Mouse (Mus musculus) brown adipose tissue, adult 24 weeks (tissue): Measurements from ENCODE around the gene Bhlha9. TPM values are rescaled to one million over a fixed set of nuclear protein-coding genes. Genes with fewer than 3 reads are reported as not detected.
A peak's percentile ranks its signal among the peaks of the same experiment; 100 is the strongest.

Source experiments
- H3K27ac ChIP-seq: fragments of 200-500 bp; replicated peaks from 2 replicates; pipeline ENCODE4 v1.5.1; 2012; ENCODE audit warnings: low read depth, mild to moderate bottlenecking, low read length
- H3K4me1 ChIP-seq: fragments of 200-500 bp; 2 replicates; pipeline ENCODE4 v1.6.1; 2012; ENCODE audit warnings: low read length, mixed read lengths; ENCODE audit not compliant: control insufficient read depth, insufficient read depth, insufficient read length
- H3K4me3 ChIP-seq: fragments of 200-500 bp; 2 replicates; pipeline ENCODE4 v1.5.1; 2012; ENCODE audit warnings: low read depth, mild to moderate bottlenecking, low read length, moderate library complexity; ENCODE audit not compliant: insufficient read depth
- polyA plus RNA-seq: library from polyadenylated mRNA; stranded (reverse); fragments of >200 nt; gene quantifications from 2 replicates; pipeline ENCODE4 v1.2.4, GENCODE M21; 2012; ENCODE audit not compliant: missing spikeins, insufficient read depth, insufficient read length

Gene Bhlha9
- polyA plus RNA-seq, result not detected in 2 replicates

DNA sequence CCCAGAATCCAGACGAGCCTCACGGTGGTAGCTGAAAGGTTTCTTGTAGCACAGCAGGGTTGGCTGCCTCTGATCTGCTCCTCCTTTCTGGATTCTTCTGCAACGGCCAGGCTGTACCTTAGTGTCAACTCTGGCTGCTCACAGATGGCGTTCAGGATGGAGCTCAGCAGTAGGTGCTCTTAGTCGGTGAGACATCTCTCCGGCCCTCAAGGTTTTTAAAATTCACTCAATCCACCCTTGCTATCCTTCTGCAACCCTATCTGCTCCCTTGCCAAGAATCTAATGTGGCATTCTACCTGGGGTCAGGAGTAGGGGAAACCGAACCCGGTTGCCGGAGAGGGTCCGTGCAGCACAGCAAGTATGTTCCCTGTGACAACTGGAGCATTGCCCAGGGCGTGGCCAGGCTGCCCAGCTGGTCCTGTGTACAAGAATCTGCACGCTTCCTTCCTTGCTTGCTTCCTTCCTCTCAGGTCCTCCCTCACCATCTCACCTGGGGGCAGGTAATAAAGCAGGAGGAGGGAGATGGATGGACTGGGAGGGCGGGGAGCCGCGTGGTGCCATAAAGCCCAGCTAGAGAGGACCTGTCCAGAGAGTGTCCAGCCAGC is at the start of gene Bhlha9:
Bhlha9 (plus strand) TSS at position 600 of the 605 bp plus-strand sequence.
- H3K27ac ChIP-seq, result no peak within 1 kb of the TSS
- H3K4me3 ChIP-seq, result peak within 1 kb of the TSS; percentile 13; the same call in 1 of the 2 replicates
- no peaks in the 10 kb centered on the region for H3K4me1 ChIP-seq

DNA sequence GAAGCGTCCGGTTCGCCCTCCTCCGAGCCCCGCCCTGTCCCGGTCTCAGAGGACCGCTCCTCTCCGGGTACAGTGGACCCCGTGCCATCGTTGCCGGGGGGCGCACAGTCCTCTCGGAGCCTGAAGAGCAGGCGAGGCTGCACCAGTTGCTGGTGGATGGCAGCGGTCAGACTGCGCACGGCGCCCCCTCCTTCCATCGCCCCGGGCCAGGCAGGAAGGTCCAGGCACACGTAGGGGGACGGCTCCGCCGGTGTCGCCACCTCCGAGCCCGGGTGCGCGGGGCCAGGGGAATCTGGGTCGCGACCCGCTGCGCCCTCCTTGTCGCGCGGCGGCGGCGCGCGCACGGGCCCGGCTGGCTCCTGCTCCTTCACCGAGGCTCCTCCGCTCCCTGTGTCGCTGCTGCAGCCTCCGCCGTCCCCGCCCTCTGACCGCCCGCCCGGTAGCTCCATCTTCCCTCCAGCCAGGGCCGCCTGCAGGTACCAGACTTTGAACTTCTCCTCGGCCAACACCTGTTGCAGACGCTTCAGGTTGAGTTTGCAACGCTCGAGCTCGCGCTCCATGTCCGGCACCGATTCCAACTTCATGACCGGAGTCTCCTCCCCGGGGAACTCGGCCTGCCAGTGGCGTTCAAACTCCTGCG is 49.6 kb upstream of the Bhlha9 start:
- Histone ChIP-seq H3K27ac (no peak overlapping the region), H3K4me1 (no peaks in the 10 kb centered on the region), H3K4me3 (peak overlapping the region; percentile 67)

- H3K4me3 ChIP-seq, result peak overlapping the region; percentile 67
- no peak overlapping the region for H3K27ac ChIP-seq
- no peaks in the 10 kb centered on the region for H3K4me1 ChIP-seq
Observed at GRCm38 (mm10) chr11:76623206-76623961, 48.9 kb upstream of the Bhlha9 start.

- Histone ChIP-seq H3K4me3 (no peak overlapping the region), H3K4me1 (no peaks in the 10 kb centered on the region)
Observed at GRCm38 (mm10) chr11:76624071-76624470, 48.2 kb upstream of the Bhlha9 start.

DNA sequence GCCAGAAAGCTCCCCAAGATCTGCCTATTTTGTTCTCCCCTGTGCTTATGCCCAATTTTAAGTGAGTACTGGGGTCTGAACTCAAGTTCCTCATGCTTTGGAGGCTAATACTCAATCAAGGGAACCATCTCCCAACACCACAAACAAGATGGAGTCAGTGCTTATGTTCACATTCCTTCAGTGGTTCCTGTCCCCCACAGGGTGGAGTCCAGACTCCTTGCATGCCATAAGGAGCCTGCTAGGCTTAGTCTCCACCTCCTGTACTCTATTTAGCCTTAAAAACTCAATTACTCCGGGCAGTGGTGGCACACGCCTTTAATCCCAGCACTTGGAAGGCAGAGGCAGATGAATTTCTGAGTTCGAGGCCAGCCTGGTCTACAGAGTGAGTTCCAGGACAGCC is 47.4 kb upstream of the Bhlha9 start:
- Histone ChIP-seq H3K4me1 (no peaks in the 10 kb centered on the region), H3K27ac (no peak overlapping the region), H3K4me3 (no peak overlapping the region)

More at GRCm38 (mm10) chr11:76624071-76624470, 48.2 kb upstream of the Bhlha9 start:
- H3K27ac ChIP-seq, result no peak overlapping the region

DNA sequence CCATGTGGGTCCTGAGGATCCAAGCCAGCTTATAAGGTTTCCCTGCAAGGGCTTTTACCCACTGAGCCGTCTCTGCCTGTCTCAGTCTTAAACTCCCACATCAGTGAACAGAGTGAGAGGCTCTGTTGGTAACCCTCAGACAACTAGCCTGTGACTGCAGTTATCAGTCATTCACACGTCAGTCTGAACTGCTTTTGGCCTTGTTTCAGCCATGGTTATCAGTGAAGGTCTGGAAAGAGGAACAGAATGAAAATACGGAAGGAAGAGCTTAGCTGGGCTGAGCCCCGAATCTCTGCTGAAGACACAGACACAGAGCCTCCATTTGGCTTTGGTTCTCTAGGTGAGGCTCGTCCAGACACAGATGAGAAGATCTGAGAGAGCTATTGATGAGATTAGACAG is 43.7 kb upstream of the Bhlha9 start:
- Histone ChIP-seq H3K4me1 (no peaks in the 10 kb centered on the region), H3K27ac (no peak overlapping the region), H3K4me3 (no peak overlapping the region)

DNA sequence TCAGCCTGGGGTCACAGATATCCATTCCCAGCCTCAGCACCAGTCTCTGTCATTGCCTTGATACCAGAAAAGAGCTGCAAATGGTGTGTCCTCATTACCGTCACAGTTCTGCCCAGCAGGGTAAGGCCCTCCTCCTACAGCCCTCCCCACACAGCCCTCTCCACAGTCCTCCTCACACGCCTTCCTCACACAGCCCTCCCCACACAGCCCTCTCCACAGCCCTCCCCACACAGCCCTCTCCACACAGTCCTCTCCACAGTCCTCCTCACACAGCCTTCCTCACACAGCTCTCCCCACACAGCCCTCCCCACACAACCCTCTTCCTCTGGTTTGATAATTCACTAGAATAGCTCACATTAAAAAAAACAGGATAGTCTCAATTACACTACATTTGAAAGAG is 42.2 kb upstream of the Bhlha9 start:
- H3K4me3 ChIP-seq, result no peak overlapping the region
- no peak overlapping the region for H3K27ac ChIP-seq
- no peaks in the 10 kb centered on the region for H3K4me1 ChIP-seq

DNA sequence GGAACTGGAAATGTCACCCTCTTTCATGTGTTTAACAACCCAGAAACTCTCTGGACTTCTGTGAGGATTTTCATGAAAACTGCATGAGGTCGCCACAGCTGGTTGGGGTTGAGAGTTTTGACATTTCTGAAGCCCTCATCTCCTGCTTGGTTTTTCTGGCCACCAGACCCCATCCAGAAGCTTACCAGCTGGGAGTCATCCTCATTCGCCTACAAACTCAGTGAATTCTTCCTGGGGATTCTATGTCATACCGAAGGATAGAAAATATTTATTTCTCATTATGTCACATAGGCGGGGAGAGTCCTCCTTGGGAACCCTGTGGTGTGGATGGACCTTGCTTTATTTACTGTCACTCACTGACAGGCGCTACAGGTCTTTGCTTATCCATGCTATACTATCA is 41.8 kb upstream of the Bhlha9 start:
- no peak overlapping the region for H3K27ac ChIP-seq
- no peak overlapping the region for H3K4me3 ChIP-seq
- H3K4me1 ChIP-seq, result no peaks in the 10 kb centered on the region

GRCm38 (mm10) chr11:76639269-76639985 is 32.8 kb upstream of the Bhlha9 start:
- no peak overlapping the region for H3K4me3 ChIP-seq
- no peaks in the 10 kb centered on the region for H3K4me1 ChIP-seq
- H3K27ac ChIP-seq, result no peak overlapping the region

GRCm38 (mm10) chr11:76640231-76640630 is 32.0 kb upstream of the Bhlha9 start:
- no peaks in the 10 kb centered on the region for H3K4me1 ChIP-seq
- H3K27ac ChIP-seq, result no peak overlapping the region
- no peak overlapping the region for H3K4me3 ChIP-seq

DNA sequence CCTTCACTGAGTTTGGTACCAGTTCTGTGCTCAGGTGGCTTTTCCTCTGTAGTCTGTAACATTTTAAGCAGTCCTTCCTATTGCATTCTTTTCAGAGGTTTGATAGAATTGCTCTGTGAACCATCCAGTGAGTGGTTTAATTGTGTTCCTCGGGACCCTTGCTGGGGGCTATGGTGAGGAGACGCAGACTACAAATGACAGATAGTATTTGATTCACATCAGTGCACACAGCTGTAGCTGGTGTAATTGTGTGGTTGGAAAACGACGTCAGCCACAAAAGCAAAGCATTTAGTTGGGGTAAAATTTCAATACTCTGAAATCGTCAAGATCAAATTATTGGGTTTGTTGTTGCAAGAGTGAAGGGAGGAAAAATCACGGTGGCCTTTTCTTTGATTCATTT is 28.0 kb upstream of the Bhlha9 start:
- Histone ChIP-seq H3K4me3 (no peak overlapping the region), H3K27ac (no peak overlapping the region), H3K4me1 (no peaks in the 10 kb centered on the region)

GRCm38 (mm10) chr11:76645036-76645435 is 27.2 kb upstream of the Bhlha9 start:
- H3K4me1 ChIP-seq, result no peaks in the 10 kb centered on the region
- H3K4me3 ChIP-seq, result no peak overlapping the region

GRCm38 (mm10) chr11:76645955-76646354 is 26.3 kb upstream of the Bhlha9 start:
- no peak overlapping the region for H3K4me3 ChIP-seq
- no peaks in the 10 kb centered on the region for H3K4me1 ChIP-seq
- H3K27ac ChIP-seq, result no peak overlapping the region

More at GRCm38 (mm10) chr11:76645036-76645435, 27.2 kb upstream of the Bhlha9 start:
- no peak overlapping the region for H3K27ac ChIP-seq

- Histone ChIP-seq H3K4me3 (no peak overlapping the region), H3K27ac (no peak overlapping the region)
Observed at GRCm38 (mm10) chr11:76647062-76647461, 25.2 kb upstream of the Bhlha9 start.

DNA sequence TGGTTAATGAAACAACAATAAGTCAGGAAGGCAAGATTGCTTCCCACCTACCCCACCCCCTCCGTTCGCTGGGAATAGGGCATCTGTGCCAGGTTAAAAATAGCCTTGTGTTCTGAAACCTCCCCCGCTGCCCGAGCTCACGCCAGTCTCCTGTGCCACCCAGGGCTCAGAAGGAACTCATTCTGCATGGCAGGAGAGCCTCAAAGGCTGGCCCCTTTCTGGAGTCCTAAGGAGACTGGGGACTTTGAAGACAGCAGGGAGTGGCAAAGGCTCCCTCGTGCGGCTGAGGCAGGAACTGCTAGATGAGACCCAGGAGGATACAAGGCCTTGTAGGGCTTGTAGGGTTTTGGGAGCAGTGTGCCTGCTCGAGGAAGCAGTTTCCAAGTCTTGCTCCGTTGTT is 24.8 kb upstream of the Bhlha9 start:
- no peak overlapping the region for H3K27ac ChIP-seq
- H3K4me1 ChIP-seq, result no peaks in the 10 kb centered on the region
- H3K4me3 ChIP-seq, result no peak overlapping the region

More at GRCm38 (mm10) chr11:76647062-76647461, 25.2 kb upstream of the Bhlha9 start:
- H3K4me1 ChIP-seq, result no peaks in the 10 kb centered on the region
